Mouse (Mus musculus): ENCODE data around the gene Tsc1. TPM values are rescaled to one million over a fixed set of nuclear protein-coding genes. Genes with fewer than 3 reads are reported as not detected.

Tsc1 gene
- total RNA-seq, 1 experiment from 2014 or later = 16.5 TPM

DNA sequence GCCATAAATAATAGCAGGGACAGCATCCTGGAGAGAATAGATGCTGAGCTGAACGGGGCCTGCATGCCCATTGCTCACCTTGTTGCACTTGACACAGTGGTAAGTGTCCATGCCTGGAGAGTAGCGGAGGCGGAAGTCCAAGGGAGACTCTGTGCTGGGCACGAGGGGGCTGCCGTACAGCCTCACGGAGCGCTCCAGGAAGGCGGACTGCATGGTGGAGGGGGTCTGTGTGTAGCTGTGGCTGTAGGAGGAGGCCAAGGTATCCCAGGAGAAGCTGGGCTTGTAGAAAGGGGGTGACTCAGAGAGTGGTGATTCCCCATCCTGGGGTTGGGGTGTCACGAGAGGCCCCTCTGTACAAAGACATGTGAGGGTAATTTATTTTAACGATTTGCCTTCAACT lies 27.4 kb upstream of the Tsc1 start:
- no peak for DNase-seq

DNA sequence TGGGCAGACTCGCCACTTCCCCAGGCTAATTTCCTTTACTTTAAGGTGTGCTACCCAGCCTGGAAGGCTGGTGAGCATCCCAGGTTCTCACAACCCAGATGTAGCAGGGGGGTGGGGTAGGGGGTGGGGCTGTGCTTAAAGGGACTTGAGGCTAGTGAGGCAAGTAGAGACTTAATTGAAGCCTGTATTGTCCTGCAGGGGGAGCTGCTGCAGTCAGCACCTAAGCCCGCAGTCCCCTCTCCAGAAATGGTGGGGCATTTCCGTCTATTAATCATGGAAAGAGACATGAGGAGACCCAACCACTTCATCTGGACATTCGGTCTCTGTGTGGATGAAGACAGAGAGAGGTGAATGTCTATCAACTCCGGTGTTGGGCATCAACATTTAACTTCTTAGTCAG lies 24.7 kb upstream of the Tsc1 start:
- no peak for DNase-seq

DNA sequence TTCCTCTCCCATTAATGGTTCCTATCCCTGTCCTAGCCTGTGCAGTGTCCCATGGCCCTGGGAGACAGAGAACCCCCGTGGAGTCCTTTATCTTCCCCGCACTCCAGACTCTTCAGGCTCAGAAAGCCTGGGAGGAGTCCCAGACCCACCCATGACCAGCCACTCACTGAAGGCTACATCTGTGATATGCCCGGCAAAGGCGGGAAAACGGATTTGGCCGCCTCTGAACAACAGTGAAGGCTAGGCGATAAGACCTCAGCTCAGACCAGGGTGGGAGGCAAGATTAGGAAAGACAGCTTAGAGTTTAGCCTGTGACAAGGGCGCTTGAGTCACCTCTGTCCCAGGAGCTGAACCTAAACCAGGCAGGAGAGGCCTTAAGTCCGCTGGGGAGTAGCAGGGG lies 24.2 kb upstream of the Tsc1 start:
- no peak for DNase-seq

DNA sequence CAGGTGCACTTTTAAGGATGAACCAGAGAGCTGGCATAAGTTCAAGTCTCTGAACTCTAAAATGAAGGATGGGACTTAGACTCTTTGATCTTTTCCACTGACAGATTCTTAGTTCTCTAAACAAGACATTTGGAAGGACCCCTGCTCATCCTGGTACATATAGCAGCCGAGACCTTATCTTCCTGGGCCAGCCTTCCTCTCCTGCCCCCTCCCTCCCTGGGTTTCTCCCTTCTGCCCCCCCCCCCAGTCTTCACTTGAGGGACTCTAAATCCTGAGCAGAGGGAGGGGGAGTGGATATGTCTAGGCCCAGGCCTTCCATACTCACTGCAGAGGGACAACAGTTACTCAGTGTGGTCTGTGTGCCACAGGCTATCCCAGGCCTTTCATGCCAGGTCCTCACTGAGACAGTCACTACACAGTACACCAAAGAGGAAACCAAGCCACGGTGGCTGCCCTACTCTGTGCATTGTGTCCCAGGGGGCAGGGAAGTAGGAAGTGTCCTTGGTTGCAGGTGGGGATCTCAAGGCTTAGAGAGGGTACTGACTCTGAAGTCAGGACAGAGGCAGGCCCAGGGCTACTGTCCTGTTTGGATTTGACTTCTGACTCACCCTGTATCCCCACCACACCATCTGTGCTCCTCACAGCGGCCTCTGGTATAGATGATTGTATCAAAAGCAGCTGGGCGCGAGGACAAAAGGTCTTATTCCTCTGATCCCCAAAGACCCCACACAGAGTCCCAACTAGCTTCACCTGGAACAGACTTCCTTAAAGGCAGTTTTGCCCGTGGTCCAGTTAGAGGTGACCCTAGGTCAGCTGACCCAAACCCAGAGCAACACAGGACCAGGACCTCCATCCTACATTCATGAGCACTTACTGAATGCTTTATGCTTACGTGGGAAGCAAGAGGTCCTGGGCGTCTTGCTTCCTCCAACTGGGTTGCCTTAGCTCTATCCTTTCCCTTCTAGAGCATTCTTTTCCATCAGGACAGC lies 23.2 kb upstream of the Tsc1 start:
- DNase-seq = no peak

DNA sequence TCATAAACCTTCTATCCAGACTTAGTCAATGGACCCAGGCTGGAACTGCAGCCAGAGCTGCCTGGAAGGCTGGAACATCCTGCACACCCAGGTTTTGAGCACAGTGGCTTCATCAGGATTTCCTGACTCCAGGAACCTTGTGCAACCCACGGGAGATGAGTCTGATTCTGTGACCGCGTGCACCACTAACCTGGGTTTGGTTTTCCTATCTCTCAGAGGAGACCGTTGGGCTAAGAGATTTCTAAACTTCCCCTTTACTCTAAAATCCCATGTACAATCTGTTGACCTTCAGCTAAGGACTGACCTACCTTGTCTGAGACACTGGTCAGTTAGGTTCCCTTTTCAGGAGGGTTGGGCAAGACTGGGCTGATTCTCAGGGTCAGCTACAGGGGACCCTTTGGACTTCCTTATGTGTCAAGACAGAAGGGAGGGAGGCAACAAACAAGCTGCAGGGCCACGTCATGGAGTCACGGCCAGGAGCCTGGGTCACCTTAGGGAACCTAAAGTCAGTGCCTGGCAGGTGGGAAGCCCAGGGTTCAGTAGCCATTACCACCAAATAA lies 22.2 kb upstream of the Tsc1 start:
- no peak for DNase-seq

DNA sequence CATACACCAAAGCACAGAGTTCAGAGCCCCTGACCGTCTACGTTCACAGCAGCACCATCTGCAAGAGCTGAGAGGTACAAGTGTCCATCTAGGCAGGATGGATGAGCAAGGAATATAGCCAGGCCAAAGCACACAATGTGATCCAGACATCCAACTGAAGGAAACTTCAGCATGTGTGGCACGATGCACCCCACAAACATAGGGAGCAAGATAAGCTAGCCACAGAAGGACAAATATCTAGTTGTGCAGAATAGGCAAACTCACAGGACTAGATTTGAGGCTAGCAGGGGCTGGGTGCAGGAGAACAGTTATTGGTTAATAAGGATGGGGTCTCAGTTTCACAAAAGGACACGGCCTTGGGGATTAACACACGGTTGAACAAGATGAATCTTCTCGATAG lies 21.7 kb upstream of the Tsc1 start:
- no peak for DNase-seq

DNA sequence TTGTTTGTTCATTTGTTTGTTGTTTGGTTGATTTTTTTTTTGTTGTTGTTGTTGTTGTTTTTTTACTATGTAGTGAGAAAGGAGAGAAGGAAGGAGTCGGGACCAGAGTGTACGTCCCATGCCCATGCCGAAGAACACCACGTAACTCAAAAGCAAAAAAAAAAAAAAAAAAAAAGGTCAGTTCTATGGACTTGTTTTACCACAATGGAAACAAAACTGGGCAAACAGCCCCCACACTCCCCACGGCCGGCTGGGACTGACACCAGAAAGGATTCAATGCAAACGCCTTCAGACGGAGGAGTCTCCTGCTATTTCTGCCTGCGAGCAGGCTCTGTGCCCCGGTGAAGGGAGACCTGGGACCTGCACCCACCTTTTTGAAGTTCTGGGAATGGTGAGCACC lies 20.5 kb upstream of the Tsc1 start:
- DNase-seq = no peak

DNA sequence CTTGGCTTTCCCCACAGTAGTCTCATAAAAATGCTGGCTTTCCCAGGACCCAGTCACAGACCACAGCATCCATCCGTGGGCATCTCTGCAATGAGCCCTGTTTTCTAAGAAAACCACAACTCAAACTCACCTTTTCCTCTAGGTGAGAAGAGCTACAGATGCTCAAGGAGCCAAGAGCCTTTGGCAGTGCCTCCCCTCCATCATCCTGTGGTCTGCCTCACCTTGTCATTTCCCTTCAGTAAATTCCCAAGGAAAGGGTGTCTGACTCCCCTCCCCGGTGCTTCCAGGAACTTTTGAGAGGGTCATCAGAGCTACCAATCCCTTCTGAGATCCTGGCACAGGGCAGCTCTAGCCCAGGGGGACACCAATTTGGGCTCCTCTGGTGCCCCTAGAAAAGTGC lies 19.9 kb upstream of the Tsc1 start:
- DNase-seq = no peak

DNA sequence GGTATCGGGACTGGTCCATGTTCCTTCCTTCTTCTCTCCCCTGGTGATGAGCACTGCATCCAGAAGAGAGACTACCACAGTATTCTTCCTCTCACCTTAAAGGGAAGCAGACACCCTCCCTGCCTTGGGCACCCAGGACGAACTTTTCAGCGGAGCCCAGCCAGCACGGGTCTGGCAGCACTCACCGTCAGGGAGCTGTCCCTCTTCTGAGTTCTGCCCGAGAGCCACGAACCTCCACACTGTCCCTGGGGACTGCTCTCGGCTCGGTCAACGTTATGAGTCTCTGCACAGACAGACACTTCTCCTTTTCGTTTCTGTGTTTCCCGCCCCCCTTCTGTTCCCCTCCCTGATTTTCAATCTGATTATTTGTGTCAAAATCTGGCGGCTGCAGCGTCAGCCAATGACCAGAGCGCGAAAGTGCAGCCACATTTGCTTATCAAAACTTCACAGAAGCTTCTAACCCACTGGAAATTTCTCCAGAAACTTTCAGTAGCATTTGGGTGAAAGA lies 19.3 kb upstream of the Tsc1 start, which contains the start of gene Gfi1b:
Gfi1b (minus strand) TSS at position 319 of the 508 bp plus-strand sequence.
- DNase-seq = peak; percentile 55

DNA sequence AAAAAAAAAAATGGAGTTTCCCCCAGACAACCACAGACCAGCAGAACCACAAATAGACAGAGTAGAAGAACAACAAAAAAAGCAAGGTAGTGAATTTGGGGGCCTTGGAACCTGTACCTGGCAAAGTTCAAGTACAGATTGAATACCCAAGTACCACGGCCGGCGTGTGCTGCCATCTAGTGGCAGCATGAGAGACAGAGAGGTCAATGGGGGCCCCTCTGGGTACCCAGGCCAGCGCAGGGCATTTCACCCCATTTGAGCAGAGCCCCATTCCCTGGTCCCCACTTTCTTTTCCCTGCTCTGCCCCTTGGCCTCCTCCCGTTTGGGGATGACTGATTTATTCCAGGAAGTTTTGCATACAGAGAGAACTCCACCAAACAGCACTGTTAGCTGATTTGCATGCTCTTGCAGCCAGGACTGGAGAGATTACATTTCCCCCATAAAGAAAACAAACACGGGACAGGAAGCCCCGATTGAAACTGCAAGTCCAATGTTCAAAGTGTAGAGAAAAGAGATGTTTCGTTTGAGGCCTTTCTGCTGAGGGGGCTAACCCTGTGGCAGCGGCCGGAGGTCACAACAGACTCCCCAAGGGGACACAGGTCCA lies 18.4 kb upstream of the Tsc1 start:
- DNase-seq = peak; percentile 63

DNA sequence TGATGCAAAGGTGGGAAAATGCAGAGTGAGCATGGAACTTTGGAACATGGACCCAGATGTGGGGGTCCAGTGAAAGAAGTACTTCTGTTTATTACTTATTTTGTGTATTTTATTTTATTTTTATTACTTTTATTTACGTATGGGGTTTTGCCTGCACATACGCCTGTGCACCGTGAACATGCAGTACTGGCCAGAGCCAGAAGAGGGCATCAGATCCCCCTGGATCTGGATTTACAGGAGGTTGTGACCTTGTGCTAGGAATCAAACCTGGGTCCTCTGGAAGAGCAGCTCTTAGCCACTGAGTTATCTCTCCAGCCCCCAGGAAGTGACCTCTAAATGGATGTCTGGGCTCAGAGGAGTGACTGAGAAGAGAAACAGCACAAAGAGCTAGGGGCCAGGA lies 16.2 kb upstream of the Tsc1 start:
- no peak for DNase-seq

DNA sequence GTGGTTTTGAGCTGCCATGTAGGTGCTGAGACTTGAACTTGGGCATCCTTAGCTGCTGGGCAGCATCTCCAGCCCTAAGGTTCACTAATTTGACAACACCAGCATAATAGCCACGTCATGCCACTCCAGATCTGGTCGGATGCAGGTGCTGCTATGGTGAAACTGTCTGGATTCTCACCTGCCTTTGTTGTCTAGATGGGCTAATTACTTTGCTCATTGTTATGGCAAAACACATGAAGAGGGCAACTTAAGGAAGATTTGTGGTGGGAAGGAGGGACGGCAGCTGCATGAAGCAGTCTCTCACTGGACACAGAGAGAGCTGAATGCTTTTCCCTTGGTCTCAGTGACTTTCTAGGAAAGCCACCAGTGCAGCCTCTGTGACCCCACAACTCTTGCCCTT lies 15.0 kb upstream of the Tsc1 start:
- no peak for DNase-seq

DNA sequence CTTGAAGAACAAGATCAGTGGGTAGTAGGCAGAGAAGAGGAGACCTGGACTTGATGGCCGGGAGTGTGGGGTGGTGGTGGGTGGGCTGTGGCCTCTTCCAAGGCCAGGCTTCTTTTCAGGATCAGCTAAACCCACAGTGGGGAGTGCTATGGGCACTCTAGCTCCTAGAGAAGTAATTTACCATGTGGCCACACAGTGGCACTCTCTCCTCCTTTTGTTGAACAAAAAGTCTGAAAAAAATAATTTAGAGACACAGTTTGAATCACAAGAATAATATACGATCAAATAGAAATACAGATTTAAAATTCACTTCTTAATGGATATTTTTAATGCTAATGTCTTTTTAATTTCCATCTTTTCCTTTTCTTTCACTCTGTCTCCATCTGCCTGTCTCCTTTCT lies 13.0 kb upstream of the Tsc1 start:
- no peak for DNase-seq

DNA sequence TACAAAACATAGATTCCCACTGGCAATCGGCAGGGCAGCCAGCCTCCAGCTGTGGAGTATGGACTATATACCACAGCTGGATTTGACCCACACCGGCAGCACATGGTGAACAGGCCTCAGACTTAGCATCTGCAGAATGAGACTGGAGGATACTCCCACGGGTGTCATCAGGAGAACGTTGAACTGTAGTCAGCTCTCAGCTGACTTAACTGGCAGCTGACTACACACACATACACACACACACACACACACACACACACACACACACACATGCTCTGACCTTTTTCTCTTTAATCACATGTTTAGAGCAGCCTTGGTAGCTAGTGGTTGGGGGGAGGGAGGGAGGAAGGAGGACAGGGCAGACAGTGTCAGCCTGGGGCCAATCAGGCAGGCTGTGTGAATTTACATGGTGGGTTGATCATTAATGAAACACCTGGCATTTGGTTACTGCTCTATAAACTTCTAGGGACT lies 11.1 kb upstream of the Tsc1 start:
- DNase-seq = no peak

DNA sequence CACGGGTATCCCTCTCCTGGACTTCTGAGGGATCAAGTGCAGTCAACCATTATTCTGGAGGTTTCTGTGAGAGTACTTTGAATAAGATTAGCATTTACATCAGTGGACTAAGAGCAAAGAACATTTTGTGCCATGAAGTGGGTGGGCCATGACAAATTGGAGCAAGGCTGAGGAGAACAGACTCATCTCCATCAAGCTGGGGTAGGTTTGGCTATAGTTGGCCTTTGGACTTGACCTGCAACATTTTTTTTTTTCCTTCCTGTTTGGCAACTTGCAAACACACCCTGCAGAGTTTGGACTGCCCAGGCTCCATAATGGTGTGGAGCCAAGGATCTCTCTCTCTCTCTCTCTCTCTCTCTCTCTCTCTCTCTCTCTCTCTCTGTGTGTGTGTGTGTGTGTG lies 8.4 kb upstream of the Tsc1 start:
- no peak for DNase-seq

DNA sequence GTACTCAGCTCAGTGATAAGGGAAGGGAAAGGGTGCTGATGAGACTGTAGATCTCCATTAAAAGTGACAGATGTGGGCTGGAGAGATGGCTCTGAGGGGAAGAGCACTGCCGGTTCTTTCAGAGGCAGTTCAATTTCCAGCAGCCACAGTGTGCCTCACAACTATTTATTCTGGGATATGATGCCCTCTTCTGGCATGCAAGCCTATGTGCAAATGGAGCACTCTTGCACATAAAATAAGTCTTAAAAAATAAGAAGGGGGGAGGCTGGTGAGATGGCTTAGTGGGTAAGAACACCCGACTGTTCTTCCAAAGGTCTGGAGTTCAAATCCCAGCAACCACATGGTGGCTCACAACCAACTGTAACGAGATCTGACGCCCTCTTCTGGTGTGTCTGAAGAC lies 7.9 kb upstream of the Tsc1 start:
- DNase-seq = no peak

DNA sequence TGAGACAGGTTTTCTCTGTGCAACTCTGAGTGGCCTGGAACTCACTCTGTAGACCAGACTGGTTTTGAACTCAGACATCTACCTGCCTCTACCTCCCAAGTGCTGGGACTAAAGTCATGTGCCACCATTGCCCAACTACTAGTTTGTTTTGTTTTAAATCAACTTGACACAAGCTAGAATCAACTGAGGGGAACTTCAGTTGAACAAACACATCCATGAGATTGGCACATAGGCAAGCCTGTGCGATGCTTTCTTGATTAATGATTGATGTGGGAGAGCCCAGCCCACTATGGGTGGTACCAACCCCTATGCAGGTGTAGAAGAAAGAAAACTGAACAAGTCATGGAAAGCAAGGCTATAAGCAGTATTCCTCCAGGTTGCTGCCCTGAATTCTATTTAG lies 5.8 kb upstream of the Tsc1 start:
- no peak for DNase-seq

DNA sequence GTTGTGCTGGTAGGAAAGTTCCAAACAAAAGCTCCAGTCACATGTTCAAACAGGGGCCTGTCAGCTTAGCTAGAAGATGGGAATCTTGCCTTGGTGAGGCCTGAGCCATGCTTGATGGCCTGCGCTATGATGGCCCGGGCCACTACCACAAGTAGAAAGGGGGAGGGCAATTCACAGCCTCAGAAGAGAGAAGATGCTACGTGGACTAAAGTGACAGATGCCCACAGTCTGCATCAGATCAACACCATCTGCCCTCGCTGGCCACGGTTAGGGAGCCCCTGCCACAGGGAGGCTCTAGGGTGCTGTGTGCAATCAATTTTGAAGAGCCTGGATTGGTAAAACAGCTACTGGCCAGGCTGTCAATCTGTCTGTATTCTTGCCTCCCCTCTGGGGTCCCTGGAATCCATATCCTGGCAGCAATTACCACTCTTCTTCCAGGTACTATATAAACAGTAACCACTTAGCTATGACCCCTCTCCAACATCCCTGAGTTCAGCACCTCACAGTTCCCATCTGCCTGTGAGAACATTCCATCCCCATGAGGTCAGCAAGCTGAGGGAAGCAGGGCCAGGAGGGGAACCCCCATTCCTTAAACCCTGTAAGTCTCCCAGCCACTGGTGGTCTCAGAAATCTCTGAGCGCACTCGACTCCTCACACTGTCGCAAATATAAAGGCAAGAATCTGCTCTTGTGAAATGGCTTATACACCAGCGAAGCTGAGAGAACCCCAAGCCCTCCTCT lies 3.8 kb upstream of the Tsc1 start:
- DNase-seq = no peak

DNA sequence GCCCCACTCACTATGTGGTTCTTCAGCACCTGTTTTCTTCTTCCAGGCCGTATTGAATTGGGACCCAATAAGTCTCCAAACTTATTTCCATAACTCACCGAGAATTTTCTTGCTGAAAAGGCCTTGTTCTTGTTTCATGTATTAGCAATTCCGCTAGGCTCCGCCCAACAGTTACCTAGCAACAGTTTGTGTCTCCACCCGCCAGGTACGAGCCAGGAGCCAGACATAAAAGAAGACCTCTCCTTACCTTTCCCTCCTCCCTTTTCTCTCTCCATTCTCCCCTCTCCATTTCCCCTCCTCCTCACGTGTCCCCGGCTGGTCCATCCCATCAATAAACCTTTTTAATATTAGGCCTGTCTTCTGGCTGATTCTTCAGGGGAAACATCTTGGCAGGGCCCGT lies 2.7 kb upstream of the Tsc1 start:
- DNase-seq = no peak

DNA sequence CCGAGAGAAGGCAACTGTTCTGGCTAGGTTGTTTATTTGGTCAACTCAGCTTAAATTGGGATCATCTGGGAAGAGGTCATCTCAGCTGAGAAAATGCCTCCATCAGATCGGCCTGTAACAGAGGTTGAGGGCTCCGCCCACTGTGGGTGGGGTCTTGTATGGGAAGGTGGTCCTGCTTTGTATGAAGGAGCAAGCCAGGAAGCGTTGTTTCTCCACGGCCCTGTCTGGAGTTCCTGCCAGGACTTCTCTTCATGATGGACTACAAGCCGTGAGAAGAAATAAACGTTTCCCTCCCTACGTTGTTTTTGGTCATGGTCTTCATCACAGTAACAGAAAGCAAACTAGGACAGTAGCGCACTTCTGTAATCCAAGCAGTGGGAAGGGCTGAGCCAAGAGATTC lies 2.1 kb upstream of the Tsc1 start:
- peak; percentile 24 for DNase-seq

DNA sequence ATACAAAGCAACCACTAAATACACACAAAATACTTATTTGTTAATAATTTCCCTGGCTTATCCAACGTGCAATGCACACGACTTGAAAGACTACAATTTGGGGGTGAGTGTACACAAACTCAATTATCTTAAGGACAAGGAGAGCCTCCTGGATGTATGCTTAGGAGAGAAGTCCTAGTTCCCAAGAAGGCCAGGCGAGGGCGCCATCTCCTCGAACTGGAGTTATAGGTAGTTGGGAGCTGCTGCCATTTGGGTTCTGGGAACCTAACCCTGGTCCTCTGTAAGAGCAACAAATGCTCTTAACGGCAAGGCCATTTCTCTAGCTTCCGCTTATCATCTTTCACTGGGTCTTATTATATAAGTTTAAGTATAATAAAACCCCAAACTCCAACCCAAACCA lies 1.2 kb upstream of the Tsc1 start:
- peak; percentile 46 for DNase-seq

DNA sequence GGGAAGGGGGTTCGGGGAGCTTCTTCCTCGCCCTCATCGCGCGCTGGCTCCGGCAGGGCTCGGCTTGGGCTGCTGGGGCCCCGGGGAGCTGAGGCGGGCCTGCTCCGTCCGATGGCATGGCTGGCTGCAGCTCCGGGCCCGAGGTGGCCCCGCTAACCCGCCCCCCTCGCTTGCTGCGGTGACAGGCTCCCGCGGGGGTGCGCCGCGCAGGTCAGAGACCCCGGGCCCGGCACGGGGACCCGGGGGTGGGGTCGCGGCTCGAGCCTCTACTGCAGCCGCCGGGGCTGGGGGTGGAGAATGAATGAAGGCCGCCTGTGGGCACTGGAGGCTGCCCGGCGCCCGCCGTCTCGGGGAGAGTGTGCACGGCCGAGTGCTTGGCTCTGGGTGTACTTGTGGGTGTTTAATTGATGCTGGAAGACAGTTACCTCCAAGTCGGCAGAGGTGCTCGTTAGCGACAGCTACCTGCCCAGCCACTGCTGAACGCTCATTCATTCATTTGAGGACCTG lies 460 bp downstream of the Tsc1 start:
- DNase-seq = peak; percentile 64

Measured in adrenal gland, postnatal 14 days (tissue).